Mouse (Mus musculus) naive thymus-derived CD4-positive, alpha-beta T cell, adult 2 months (primary cell): Measurements from ENCODE around the gene Zbtb8a.
"Not testable (repeated sequence)": the region's sequence is repeated elsewhere in the genome, so short reads cannot be mapped to it uniquely, and the experiment has no call there.

ENCODE experiments used
- DNase-seq: peaks from one replicate; pipeline ENCODE4 v3.0.0-alpha.2; 2011; ENCODE audit warnings: low read depth

The Zbtb8a gene

DNA sequence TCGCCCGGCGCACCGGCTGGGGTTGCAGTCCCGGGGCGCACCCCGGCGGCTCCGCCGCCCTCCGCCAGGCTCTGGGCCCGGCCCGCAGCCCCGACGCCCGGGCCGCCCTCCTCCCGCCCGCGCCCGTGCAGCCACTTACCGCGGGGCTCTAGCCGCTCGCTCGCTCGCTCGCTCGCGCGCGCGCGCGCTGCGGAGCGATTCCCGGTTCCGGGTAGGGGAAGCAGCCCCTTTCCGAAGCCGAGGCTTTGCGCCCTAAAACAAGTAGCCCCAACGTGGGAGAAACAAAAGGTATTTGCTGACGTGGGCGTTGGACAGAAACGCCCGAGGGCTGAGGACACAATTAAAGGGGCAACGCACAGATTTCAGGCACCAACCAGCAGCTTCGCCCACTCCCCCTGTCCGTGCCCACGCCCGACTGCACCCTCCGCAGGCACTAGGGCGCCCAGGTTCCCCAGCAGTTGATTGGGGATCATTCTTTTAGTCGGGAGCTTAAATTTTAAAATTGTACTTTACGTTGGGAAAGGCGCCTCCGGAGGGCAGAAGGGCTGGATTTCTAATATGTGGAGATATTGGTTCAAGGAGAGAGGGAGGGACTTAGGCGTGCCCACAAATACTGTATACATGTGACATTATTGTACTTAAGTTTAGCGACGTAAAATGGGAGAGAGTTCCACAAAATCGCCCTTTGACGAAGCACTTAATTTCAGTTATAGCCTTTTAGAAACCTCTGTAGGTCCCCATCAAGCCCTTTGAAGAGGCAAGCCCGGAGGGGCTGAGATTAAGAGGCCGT is at the start of gene Zbtb8a:
Zbtb8a (minus strand) TSS at position 516 of the 790 bp plus-strand sequence.
- DNase-seq: peak; percentile 72

- DNase-seq: no peak
These were observed 40.4 kb upstream of the Zbtb8a start for GRCm38 (mm10) chr4:129418321-129418720.

DNA sequence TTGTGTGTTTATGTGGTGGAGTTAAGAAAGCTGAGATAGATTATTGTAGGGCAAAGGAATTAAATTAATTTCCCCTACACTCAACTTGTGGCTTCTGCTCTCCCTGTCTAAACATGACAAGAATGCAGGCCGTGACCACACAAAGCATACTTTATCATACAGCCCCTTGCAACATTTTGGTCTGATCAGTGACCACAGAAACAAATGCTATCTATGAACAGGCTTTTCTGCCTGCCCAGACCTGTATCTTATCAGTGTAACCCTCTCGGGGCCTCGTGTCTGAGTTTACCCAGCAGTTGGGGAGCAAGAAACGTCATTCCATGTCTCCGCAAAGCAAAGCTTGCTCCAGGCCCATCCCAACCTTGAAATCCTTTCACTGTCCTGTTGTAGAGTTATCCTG is 38.6 kb upstream of the Zbtb8a start:
- no peak for DNase-seq

DNA sequence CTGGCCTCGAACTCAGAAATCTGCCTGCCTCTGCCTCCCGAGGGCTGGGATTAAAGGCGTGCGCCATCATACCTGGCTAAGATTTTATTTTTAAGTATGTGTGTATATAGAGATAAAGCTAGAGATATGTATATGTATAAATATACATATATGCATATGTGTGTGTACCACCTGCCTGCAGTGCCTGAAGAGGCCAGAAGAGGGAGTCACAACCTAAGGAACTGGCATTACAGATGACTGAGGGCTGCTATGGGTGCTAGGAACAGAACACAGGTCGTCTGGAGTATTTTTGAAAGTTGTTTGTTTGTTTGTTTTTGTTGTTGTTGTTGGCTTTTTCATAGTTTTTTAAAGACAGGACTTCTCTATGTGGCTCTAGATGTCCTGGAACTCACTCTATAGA is 38.0 kb upstream of the Zbtb8a start:
- no peak for DNase-seq

DNA sequence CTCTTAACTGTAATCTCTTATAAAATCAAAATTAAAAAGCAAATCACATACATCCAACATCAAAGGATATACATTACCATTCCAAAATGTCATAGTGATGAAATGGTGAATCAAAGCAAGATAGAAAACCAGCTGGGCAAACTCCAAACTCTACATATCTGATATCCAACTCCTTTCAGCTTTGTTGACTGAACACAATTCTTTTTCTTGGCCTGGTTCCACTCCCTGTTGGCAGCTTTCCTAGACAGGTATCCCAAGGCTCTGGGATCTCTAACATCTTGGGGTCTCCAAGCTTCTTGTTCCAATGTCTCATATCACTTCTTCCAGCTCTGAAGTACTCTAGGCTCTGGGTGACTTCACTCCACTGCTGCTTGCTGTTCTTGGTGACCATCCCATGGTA is 33.1 kb upstream of the Zbtb8a start:
- DNase-seq: no peak

GRCm38 (mm10) chr4:129410532-129410931 is 32.6 kb upstream of the Zbtb8a start:
- DNase-seq: not testable (repeated sequence)

GRCm38 (mm10) chr4:129406447-129406846 is 28.5 kb upstream of the Zbtb8a start:
- DNase-seq: peak; percentile 75

GRCm38 (mm10) chr4:129399813-129400212 is 21.9 kb upstream of the Zbtb8a start:
- DNase-seq: no peak

DNA sequence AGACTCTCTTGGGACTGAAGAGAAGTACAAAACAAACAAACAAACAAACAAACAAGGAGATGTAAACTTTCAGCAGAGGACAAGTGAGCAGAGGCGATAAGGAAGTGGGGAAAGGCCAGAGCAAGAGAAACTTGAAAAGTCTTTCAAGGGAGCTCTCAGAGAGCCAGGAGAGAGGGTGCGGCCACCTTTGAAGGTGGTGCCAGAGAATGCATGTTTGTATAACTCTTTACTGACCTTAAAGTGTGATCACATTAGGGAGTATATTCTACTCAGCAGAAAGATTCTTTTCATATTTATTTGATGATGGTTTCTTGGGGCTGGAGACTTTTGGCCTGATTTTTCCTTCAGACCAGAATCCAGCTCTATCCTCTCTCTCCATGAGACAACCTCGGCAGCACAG is 19.0 kb upstream of the Zbtb8a start:
- DNase-seq: no peak

DNA sequence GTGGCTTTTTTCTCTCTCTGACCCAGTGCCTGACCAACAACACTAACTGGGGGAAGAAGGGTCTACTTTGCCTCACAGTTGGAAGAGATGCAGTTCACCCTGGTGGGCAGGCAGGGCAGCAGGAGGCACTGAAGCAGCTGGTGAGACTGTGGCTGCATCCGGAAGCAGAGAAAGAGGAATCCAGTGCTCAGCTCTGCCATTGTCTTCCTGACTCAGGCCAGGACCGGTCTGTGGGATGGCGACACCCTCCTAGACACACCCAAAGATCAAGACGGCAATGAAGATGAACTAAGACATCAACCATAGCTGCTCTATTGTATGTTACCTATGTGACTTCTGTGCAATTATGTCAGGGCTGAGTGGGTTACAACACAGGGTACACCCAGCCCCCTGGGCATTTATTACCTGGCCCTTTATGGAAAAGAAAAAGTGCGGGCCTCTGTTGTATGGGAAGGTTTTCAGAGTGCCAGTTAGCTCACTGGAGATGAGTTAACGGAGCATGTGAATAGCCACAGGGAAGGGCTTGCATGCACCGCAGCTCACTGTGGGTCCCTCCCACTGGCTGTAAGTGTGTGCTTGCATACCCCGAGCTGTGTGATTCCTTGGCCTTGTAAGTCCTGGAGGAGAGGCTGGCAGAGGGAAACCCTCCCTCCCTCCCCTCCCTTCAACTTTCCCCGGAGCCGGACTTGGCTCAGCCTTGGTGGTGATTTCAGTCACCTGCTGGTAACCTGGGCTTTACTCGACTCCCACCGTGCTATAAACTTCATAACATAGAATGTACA is 16.4 kb upstream of the Zbtb8a start:
- no peak for DNase-seq

DNA sequence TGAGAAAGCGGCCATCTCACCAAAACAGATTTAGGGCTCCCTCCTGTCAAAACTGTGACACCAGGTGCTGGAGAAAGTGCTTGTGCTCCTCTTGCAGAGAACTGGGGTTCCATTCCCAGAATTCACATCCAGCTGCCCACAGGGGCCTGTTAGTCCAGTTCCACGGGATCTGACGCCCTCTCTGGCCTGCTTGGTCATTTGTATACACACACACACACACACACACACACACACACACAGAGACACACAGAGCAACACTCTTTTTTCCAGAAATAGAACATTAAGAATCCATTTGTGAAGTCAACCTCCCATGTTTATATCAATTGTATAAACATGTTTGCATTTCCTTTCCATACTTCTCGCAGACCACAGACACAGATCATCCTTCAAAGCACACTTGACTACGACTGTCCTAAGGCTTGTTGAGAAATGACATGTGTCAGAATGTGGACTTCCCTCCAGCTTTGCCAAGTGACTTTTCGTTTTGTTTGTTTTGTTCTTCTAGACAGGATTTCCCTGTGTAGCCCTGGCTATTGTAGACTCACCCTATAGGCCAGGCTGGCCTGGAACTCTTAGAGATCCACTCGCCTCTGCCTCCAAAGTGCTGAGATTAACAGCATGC is 13.1 kb upstream of the Zbtb8a start:
- no peak for DNase-seq

DNA sequence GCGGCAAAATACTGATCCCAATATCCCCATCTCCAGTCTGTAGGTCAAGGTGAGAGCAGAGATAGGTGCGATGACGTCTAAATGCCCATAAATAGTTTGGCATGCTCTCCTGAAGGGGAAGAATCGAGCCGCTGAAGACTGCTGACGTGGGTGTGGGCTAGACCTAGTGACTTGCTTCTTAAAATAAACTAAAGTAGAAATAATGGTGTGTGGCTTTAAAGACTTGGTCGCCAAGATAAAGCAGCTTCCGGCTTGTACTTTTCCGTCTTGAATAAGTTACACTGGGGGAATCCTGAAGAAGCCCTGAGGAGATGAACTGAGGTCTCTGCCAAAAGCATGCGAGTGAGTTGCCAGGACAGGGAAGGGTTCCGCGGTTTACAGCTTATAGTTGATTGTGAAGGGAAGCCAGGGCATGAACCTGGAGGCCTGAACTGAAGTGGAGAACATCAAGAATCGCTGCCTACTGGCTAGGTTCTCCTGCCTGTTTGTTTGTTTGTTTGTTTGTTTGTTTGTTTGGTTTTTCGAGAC is 12.4 kb upstream of the Zbtb8a start:
- DNase-seq: no peak

DNA sequence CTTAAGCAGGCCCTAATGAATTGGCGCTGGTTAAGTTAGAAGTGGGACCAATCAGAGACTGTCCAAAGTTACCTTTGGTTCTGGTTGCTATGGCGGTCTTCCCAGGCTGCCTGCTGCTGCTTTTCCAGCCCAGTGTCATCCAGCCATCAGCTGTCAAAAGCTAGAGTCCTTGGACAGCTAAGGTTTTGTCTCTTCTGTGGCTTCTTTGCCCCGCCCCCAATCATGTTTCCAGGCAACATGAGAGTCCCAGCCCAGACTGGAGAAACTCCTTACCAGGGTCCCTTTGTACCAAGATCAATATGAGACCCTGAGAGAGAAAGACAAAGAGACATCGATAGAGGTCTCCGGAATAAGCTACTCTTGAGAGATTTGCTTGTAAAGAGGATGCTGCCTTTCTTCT is 10.5 kb upstream of the Zbtb8a start:
- no peak for DNase-seq

DNA sequence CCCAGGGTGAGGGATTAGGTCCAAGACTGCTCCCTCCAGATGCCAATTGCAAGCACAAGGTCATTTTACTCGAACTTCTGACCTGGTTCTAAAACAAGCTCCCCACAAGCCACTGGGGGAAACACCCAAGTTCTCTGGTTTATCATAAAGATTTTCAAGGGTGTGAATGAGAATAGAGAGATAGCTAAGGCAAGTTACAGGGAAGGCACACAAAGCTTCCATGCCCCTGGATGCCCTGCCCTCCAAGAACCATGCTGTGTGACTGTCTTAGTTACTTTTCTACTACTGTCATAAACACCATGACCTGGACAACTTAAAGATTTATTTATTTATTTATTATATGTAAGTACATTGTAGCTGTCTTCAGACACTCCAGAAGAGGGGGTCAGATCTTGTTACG is 9.1 kb upstream of the Zbtb8a start:
- no peak for DNase-seq

- no peak for DNase-seq
These were observed 8.5 kb upstream of the Zbtb8a start for GRCm38 (mm10) chr4:129386269-129386946.

- DNase-seq: no peak
These were observed 7.8 kb upstream of the Zbtb8a start for GRCm38 (mm10) chr4:129385685-129386084.

DNA sequence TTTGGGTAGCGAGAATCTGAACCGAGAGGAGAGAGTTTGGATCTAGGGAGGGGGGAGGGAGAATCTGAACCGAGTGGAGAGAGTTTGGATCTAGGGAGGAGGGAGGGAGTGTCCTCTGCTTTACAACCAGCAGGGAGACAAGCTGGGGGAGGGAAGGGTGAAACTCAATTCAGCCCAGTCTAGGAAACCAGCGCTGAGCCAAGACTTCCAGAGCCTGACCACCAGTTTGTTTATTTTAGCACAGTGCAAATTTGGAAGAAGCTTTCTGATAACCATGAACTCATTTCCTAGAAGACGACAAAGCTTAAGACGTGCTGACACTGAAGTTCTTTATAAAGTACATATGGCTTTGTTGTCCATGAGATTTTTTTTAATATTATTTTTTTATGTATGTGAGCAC is 6.5 kb upstream of the Zbtb8a start:
- DNase-seq: no peak

GRCm38 (mm10) chr4:129383586-129383985 is 5.7 kb upstream of the Zbtb8a start:
- no peak for DNase-seq

DNA sequence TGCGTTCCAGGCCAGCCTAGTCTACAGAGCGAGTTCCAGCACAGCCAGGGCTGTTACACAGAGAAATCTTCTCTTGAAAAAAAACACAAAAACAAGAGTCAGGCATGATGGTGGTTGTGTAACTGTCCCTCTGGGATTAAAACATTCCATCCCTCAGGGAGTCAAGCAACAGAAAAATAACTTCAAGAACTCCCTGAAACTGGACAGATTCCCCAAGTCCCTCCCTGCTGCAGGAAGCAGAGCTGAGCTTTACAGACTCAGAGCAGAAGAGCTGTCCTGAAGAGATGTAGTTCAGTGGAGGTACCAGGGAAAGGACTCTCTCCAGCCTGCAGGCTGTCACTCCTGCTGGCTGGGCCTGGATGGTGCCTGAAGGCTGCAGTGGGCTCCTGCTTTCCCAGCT is 4.6 kb upstream of the Zbtb8a start:
- no peak for DNase-seq

DNA sequence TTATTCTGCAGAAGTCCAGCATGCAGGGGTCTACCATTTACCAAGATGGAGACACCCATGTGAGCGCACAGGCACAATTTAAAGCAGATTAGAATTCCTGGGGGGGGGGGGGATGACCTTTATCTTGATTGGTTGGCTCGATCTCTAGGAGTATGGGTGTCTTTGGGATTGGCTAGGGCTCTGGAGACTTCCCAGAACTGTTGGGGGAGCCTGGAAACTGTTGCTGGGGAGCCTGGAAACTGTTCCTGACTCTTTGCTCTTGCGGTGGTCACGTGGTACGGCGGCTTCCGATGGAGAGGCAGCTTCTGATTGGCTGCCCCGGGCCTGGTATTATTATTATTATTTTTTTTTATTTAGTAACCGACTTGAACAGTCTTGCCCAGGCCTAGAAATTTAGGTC is 4.1 kb upstream of the Zbtb8a start:
- DNase-seq: no peak

DNA sequence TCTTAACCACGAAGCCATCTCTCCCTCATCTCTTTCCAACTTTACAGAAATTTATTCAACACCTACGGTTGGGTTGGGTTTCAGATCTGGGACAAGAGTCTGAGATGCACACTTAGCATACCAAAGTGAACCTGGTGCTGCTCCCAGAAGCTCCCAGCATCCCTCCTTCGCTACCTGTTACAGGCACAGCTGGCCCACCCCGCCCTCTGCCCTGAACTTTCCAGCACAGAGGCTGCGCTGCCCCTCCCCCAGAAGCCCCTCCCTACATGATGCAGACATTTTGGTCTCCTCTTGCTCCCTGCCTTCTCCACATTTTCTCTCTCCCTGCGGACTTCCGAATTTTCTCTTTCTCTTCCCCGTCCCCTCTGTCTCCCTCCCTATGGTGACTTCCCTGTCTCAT is 3.2 kb upstream of the Zbtb8a start:
- no peak for DNase-seq

GRCm38 (mm10) chr4:129379805-129380204 is 1.9 kb upstream of the Zbtb8a start:
- DNase-seq: no peak
